Mouse (Mus musculus): ENCODE measurements around the gene Sec13.
"Not testable (repeated sequence)": the region's sequence is repeated elsewhere in the genome, so short reads cannot be mapped to it uniquely, and the experiment has no call there.

Sec13 gene

GRCm38 (mm10) chr6:113740236-113741217 lies at the start of gene Sec13:
Sec13 (minus strand) TSS chr6:113740743.
- DNase-seq (ENCODE audit: low spot score in 2 of 2): peak; percentile 90

DNA sequence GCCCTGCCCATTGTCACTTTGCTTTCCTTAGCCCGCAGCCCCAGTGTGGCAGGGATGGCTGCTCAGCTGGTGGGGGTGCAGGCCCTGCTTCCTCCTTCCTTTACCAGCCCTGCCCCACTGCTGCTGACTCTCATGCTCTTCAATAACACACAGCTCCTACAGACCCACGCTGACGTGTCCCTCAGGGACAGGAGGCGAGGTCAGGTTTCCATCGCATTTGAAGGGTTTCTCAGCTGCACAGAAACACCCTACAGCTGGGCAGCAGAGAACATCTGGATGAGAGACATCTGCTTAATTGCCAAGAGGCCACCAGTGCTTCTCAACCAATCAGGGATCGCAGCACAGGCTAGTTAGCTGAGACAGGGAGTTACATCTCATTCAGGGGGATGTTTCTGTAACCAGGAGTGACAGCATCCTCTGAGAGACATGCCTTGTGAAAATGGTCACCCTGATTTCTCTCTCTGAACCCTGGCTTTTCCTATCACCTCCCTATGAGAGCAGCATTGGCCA lies 47.0 kb upstream of the Sec13 start:
- DNase-seq (ENCODE audit: low spot score in 2 of 2): no peak

DNA sequence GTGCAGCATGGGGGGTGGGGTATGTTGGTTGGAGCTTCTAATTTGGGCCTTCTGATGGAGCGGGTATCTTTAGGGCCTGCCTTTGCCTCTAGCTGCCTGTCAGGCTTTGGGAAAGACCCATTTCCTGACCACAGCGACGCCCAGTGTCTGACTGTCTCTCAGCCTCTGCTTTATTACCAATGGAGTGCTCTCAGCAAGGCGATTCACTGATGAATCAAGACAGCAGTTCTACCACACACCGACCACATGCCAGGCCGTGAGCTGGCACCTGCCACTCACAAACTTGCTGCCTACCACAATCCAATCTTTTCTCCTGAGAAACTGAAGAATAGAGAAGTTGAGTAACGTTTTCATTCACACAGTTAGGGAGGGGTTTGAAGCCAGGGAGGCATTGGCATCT lies 45.1 kb upstream of the Sec13 start:
- no peak for DNase-seq (ENCODE audit: low spot score in 2 of 2)

- DNase-seq (ENCODE audit: low spot score in 2 of 2): no peak
These were observed 37.7 kb upstream of the Sec13 start for GRCm38 (mm10) chr6:113778229-113778753.

DNA sequence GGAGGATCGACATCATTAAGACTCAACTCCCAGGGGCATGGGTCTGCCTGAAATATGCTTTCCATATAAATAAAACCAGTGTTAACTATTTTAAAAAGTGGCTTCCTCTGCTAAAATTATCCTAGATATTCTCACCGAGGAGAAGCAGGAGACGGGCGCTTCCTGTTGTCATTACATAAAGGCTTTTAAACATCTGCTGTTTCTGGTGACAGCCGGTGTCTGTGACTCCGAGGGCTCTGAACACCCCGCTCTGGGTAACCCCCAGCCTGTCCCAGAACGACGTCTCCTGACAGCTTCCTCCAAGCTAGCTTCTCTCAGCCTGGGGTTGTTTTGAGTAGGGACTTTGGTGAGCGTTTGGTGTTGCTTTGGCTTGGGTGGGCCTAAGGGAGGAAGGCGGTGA lies 28.3 kb upstream of the Sec13 start:
- DNase-seq (ENCODE audit: low spot score in 2 of 2): peak; percentile 30 to 68

- DNase-seq (ENCODE audit: low spot score in 2 of 2): peak in 1 of 2 experiments; percentile 73
These were observed 21.1 kb upstream of the Sec13 start for GRCm38 (mm10) chr6:113761644-113762043.

- no peak for DNase-seq (ENCODE audit: low spot score in 2 of 2)
These were observed 8.7 kb upstream of the Sec13 start for GRCm38 (mm10) chr6:113749119-113749685.

- DNase-seq (ENCODE audit: low spot score in 2 of 2): peak in 1 of 2 experiments; percentile 41
These were observed 7.8 kb upstream of the Sec13 start for GRCm38 (mm10) chr6:113748351-113748750.

GRCm38 (mm10) chr6:113747284-113747683 lies 6.7 kb upstream of the Sec13 start:
- DNase-seq (ENCODE audit: low spot score in 2 of 2): peak in 1 of 2 experiments; percentile 58

DNA sequence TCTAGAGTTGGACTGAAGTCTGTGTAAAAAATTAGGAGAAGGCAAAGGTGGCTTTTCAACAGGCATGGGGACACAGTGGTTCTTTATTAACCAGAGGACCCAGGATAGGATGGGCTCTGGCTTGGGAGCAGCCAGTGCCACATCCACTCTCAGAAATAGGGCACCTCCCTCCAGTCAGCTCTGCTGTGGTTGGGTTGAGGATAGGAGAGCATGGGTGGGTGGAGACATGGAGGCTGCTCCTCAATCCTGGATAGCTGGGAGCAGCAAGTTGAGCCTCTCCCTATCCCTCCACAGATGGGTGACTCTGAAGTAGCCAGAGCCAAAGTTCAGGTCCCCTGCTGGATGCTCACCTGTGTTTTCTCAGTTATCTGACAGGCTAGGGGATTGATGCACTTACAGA lies 4.6 kb upstream of the Sec13 start:
- DNase-seq (ENCODE audit: low spot score in 2 of 2): no peak

GRCm38 (mm10) chr6:113743111-113743510 lies 2.6 kb upstream of the Sec13 start:
- DNase-seq (ENCODE audit: low spot score in 2 of 2): no peak

- DNase-seq (ENCODE audit: low spot score in 2 of 2): peak in 1 of 2 experiments; percentile 47
These were observed 1.8 kb upstream of the Sec13 start for GRCm38 (mm10) chr6:113742321-113742720.

DNA sequence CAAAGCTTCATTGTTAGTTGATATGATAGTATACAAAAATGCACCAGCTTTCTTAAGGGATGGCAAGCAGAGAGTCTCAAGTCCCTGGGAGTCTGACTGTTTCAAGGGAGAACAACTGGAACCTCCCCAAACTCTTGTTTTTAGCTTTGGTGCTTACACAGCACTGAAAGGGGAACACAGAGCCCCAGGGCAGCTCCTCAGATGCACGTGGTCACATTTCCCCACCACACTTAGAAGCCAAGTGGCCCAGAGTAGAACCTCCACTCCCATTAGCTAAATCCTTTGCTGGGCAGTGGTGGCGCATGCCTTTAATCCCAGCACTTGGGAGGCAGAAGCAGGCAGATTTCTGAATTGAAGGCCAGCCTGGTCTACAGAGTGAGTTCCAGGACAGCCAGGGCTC lies 882 bp upstream of the Sec13 start:
- DNase-seq (ENCODE audit: low spot score in 2 of 2): no peak

GRCm38 (mm10) chr6:113737318-113738046 lies 3.1 kb downstream of the Sec13 start:
- no peak for DNase-seq (ENCODE audit: low spot score in 2 of 2)

DNA sequence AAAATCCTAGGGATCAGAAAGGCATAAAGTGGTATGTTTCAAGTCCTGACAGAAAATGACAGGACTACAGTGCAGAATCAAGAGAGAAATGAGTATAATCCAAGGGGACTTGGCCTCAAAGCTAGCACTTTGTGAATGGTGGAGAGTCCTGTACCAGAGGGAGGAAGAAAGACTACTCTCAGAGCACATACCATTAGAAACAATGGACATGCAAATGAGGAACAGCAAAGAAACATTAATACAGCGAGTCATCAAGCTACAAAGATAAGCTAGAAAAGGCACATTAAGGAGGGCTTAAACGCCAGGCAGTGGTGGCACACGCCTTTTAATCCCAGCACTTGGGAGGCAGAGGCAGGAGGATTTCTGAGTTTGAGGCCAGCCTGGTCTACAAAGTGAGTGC lies 9.2 kb downstream of the Sec13 start:
- no peak for DNase-seq (ENCODE audit: low spot score in 2 of 2)

DNA sequence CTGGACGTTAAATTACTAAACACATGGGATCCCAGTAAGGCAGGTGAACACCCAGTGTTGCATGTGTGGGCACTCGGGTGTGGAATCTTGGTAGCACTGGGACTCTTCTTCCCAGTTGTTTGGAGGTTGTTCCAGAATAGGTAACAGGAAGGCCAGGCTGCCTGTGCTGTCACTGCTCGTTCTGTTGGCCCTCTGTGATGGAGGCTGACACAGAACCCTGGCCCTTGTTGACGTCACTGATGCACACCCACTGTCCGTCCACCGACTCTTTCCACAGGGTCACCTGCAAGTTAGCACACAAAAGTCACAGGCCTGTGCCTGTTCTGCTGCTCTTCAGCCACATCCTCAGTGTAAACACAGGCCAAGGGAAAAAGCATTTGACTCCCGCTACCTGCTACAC lies 12.4 kb downstream of the Sec13 start:
- no peak for DNase-seq (ENCODE audit: low spot score in 2 of 2)

GRCm38 (mm10) chr6:113721061-113721460 lies 19.5 kb downstream of the Sec13 start:
- DNase-seq (ENCODE audit: low spot score in 2 of 2): no peak

DNA sequence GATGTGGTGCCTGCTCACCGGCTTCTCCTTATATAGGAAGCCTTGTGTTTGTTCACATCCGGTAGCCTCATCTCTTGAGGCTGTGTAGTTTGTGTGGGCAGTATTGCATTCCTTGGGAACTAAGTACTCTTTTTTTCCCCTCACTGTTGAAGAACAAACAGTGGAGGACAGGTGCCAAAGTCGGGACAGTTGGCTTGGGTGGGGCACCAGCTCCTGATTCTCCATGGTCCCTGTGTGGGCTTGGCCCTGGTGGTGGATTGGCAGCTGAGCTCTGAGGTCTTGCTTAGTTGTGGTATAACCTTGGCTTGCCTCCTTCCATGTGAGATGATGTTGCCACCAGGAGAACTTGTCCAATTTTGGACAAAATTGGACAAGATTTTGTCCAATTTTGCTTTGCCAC lies 20.7 kb downstream of the Sec13 start, which contains the start of gene Ghrl:
Ghrl (minus strand) TSS at position 3 of the 400 bp plus-strand sequence.
- DNase-seq (ENCODE audit: low spot score in 2 of 2): no peak

DNA sequence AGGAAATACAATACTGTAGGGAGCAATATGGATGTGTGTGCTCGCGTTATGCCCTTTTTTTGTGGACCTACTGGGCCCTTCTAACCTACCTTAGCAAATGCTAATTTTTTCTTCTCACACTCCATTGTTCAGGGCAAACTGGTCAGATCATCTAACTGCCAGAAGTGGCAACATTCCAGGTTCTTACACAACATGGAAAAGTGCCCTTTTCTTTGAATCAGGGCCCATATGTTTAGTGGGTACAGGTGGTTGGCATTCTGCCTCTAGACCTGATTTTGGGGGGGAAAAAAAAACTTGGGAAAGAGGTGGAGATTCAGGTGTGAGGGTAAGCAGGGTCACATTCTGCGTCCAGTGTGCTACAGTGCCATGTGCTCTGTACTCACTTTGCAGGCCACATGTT lies 23.0 kb downstream of the Sec13 start:
- no peak for DNase-seq (ENCODE audit: low spot score in 2 of 2)

- DNase-seq (ENCODE audit: low spot score in 2 of 2): no peak
These were observed 25.7 kb downstream of the Sec13 start for GRCm38 (mm10) chr6:113714797-113715196.

DNA sequence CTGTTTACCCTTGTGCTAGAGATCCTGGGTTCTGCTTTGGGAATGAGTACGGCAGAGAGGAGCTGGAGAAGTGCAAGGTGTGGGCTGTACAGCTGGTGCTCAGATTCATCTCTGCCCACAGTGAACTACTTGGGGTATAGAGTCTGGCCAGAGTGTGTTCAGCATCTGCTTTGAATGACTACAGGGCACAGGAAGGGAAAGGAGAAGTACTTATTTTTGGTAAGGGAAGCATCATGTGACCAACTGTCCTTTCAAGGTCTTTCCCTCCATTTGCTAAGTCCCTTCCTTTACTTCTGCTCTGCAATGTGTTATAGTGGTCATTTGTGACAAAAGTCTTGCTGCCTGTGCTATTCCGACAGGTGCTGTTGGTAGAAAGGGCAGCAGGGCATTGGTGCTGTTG lies 26.3 kb downstream of the Sec13 start:
- peak in 1 of 2 experiments; percentile 17 for DNase-seq (ENCODE audit: low spot score in 2 of 2)

GRCm38 (mm10) chr6:113713389-113713788 lies 27.2 kb downstream of the Sec13 start:
- DNase-seq (ENCODE audit: low spot score in 2 of 2): not testable (repeated sequence)

Data from frontal cortex, postnatal 36 days (tissue).